Mouse (Mus musculus) retina, adult 2 months (tissue): ENCODE data around the gene Gm13023.
"Not testable (repeated sequence)": the region's sequence is repeated elsewhere in the genome, so short reads cannot be mapped to it uniquely, and the experiment has no call there.

ENCODE experiments used
- DNase-seq: peaks from one replicate; pipeline ENCODE4 v3.0.0-alpha.2; 2012; ENCODE audit warnings: low read depth, low spot score

The Gm13023 gene

DNA sequence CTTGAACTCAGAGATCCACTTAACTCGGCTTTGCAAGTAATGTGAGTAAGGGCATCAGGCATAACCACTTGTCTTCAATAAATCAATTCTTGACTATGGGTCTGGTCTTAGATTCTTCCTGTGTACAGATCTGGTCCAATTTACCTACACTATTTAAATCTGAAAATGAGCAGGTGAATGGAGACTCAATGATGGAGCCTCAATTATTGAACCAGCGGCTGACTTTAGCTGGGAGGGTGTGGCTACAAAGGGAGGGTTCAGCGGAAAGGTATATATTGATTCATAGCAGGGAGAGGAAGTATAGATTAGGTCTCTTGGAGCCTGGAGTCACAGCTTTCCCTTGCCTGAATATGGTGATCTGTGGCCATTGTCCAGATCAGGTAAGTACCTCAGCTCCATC lies at the start of gene Gm13023:
Gene Gm13023 (plus strand): TSS at position 301 of the 400 bp plus-strand sequence.
- not testable (repeated sequence) for DNase-seq

DNA sequence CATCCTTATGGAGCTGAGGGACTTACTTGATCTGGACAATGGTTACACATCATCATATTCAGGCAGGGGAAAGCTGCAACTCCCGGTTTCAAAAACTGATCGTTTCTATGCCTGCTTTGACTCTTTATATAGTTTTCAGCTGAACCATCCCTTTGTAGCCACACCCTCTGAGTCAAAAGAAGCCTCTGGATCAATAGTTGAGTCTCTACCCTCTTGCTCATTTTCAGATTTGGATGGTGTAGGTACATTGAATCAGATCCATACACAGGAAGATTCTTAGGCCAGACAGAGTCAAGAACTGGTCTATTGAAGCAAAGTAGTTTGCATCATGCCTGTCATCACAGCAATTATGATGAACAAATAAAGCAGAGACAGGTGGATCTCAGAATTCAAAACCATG lies 26.8 kb downstream of the Gm13023 start, which contains the start of gene Gm13084:
Gene Gm13084 (minus strand): TSS at position 101 of the 400 bp plus-strand sequence.
- DNase-seq = no peak
